Mouse (Mus musculus): ENCODE results near the gene Cybb. TPM values are rescaled to one million over a fixed set of nuclear protein-coding genes. Genes with fewer than 3 reads are reported as not detected.
"Not testable (repeated sequence)": the region's sequence is repeated elsewhere in the genome, so short reads cannot be mapped to it uniquely, and the experiment has no call there.

The Cybb gene
- total RNA-seq (2015) (67.7 and 88.1 TPM in 2 replicates), total RNA-seq (2017) (66.5 and 89.6 TPM in 2 replicates)

GRCm38 (mm10) chrX:9487671-9488070, at the start of gene Cybb:
Gene Cybb, minus strand, starts transcription at chrX:9487771.
- no peak for ATAC-seq (replicated peaks; ENCODE audit: poor library complexity)

DNA sequence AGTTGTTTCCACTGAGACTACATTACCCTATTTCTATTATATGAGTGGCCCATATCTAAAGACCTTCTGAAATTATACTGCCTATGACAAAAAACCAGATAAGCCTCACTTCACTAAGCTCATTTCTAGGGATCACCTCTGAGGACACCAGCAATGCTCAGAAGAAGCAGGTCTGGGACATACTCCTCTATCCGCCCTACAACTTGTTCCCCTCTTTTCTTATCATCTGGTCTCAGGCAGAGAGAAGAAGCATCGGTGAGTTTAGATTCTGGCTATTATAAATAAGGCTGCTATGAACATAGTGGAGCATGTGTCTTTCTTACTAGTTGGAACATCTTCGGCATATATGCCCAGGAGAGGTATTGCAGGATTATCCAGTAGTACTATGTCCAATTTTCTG, 49.3 kb upstream of the Cybb start:
- ATAC-seq (replicated peaks; ENCODE audit: poor library complexity): no peak

DNA sequence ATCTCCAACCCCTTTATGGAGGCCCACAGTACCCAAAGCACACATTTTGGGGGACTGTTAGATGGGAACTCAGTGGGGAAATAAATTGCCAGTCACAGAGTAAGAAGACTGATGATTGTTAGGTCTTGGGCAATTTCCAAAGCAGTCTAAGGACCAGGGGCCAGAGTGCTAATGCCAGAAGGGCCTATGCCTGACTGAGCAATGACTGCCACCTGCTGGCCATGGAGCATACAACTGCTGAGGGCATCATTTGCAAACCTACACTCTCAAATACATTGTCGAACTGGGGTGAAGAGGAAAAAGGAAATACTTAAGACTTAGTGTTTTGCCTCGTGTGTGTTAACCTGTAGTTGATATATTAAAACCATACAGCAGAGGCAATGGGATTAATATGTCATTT, 32.4 kb upstream of the Cybb start:
- ATAC-seq (replicated peaks; ENCODE audit: poor library complexity): peak; percentile 97

GRCm38 (mm10) chrX:9517531-9517930, 30.0 kb upstream of the Cybb start:
- not testable (repeated sequence) for ATAC-seq (replicated peaks; ENCODE audit: poor library complexity)

DNA sequence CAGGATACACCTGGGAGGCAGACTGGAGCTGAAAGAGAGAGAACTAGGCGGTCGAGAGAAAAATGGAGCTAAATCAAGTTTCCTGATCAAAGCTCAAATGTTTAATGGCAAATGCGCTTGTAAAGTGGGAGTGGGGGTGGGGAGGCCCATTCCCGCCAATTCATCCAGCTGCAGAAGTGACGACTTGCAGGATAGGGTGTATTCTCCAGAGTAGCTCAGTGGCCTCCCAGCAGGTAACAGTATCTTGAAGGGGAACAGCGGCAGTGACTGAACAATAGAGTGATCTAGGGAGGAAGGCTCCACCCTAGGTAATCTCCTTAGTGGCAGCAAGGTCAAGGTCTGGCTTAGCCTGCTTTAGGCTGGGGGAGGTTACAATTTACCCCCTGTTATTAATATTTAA, 12.5 kb downstream of the Cybb start:
- not testable (repeated sequence) for ATAC-seq (replicated peaks; ENCODE audit: poor library complexity)

GRCm38 (mm10) chrX:9474440-9474839, 13.1 kb downstream of the Cybb start:
- ATAC-seq (replicated peaks; ENCODE audit: poor library complexity): peak; percentile 56; the same call in 1 of the 2 replicates

DNA sequence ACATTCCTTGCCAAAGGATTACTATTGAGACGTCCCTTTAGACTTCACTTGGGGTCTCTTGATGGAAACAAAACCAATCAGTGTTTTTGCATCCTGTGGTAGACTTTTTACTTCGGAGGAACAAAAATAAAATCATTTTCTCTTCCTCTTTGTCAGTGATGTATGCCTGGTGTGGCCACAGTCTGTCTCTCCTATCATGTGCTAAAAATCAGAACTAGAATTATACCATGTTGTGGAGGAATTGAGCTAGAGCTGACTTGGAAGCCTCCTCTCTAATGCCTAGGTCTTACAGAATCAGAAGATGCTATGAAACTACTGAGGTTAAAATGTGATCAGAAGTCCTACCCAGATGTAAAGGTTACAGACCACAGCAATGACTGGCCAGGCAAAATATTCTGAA, 13.8 kb downstream of the Cybb start:
- no peak for ATAC-seq (replicated peaks; ENCODE audit: poor library complexity)

- peak; percentile 86 for ATAC-seq (replicated peaks; ENCODE audit: poor library complexity)
Measured at GRCm38 (mm10) chrX:9470811-9471388, 16.7 kb downstream of the Cybb start.

GRCm38 (mm10) chrX:9469100-9469499, 18.5 kb downstream of the Cybb start:
- peak; percentile 35 for ATAC-seq (replicated peaks; ENCODE audit: poor library complexity)

GRCm38 (mm10) chrX:9467020-9467419, 20.6 kb downstream of the Cybb start:
- peak; percentile 15; the same call in 1 of the 2 replicates for ATAC-seq (replicated peaks; ENCODE audit: poor library complexity)

DNA sequence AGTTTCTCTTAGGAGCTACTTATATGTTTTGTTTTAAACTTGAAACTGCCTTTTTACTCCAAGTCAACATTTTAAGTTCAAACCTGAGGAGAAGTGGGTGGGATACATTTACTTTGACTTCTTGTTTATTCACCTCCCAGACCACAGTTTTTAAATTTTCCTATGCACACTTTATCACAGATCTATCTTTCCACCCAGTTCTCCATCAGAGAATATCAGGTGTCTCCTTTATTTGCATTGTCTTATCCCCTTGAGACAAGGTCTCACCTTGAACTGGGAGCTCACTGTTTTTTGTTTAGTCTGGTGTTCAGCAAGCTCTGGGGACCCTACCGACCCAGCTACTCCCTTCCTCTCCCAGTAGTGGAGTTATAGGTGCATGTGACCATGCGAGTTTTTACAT, 21.7 kb downstream of the Cybb start:
- no peak for ATAC-seq (replicated peaks; ENCODE audit: poor library complexity)

GRCm38 (mm10) chrX:9462671-9463070, 24.9 kb downstream of the Cybb start:
- peak; percentile 81 for ATAC-seq (replicated peaks; ENCODE audit: poor library complexity)

- no peak for ATAC-seq (replicated peaks; ENCODE audit: poor library complexity)
Measured at GRCm38 (mm10) chrX:9461399-9461798, 26.2 kb downstream of the Cybb start.

DNA sequence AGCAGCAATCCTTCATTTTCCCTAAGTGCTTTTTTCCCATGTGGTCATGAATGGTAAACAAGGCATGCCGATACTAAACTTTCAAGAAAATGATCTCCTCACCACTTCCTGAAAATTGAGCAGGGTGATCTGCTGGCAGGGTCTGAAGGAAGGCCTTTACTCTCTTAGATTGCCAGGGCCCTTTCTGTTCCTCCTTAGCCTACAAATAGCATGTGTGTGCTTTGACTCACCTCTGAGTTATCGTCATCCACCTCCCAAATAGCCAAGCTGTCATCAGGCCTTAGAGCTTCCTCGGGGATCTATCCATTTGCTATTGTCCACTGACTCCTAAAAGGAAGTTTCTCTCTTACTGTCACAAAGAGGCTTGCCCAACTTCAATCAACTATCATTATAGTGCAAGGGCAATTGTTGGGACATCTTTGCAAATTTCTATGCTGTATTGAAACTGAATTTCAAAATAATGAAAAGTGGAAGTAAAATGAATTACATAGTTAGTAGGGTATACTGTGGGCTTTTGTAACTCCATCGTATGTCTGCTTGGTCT, 27.1 kb downstream of the Cybb start:
- peak; percentile 76 for ATAC-seq (replicated peaks; ENCODE audit: poor library complexity)

- peak; percentile 80 for ATAC-seq (replicated peaks; ENCODE audit: poor library complexity)
Measured at GRCm38 (mm10) chrX:9452375-9452774, 35.2 kb downstream of the Cybb start.

DNA sequence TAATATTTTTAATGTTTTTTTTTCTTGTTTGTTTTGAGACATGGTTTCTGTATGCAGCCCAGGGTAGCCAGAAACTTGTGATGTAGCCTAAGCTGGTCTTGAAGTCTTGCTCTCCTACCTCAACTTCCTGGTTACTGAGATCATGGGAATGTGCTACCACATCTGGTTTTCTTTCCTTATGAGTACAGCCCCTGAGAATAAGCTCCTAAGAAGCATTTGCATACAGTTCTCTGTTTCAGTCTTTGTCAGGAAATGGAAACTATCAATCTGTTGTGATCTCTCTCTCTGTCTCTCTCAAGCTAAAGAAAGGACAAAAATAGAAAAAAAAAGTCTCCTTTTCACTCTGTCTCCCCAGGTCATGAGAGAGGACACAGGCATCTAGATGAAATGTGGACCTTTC, 40.3 kb downstream of the Cybb start:
- ATAC-seq (replicated peaks; ENCODE audit: poor library complexity): peak; percentile 46

- no peak; the same call in 1 of the 2 replicates for ATAC-seq (replicated peaks; ENCODE audit: poor library complexity)
Measured at GRCm38 (mm10) chrX:9441102-9441501, 46.5 kb downstream of the Cybb start.

- no peak for ATAC-seq (replicated peaks; ENCODE audit: poor library complexity)
Measured at GRCm38 (mm10) chrX:9440556-9440955, 47.0 kb downstream of the Cybb start.

DNA sequence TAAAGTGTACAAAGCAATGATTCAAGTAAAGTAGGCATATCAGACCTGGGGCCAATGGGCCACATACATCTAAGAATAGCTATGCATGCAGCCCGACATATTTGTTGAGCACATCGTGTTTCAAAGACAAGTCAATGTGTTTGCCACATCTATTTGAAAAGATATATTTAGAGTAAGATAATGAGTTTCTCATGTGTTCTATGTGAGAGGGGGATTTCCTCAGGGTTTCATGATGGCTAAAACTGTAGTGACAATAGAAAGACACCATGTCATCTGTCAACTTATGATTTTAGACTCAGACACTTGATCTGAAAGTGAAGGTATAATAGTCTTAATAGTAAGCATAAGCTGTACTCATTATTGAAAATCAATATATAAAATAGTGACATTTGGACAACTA, 48.3 kb downstream of the Cybb start:
- ATAC-seq (replicated peaks; ENCODE audit: poor library complexity): no peak

GRCm38 (mm10) chrX:9413889-9414288, 73.7 kb downstream of the Cybb start:
- no peak for ATAC-seq (replicated peaks; ENCODE audit: poor library complexity)
